Mouse (Mus musculus): ENCODE measurements around the gene Rps27l.
A peak's percentile ranks its signal among the peaks of the same experiment; 100 is the strongest.

Gene Rps27l

DNA sequence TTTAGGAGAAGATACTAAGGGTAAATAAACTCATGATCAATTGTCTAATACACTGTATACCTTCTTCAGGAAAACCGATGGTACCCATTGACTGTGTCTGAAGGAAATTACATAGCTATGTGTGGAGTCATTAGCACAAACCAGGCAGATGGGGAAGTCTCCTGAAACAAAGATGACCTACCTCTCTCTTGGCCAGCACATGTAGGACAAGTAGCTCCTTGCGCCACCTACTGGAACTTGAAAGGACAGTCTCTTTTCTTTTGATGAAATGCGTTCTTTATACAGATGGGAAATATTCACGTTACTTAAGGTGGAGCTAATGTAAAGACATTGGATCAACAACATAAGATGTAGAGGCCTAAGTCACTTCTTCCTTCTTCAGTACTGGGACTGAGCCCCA, 7.0 kb upstream of the Rps27l start:
- DNase-seq (ENCODE audit: low read depth, low spot score) = peak; percentile 87
- no peaks in the 10 kb centered on the region for H3K36me3 ChIP-seq (ENCODE audit: control insufficient read depth, insufficient read depth, low read length, poor library complexity, severe bottlenecking)
- H3K27me3 ChIP-seq (ENCODE audit: control insufficient read depth, insufficient read depth, low read length, poor library complexity, severe bottlenecking) = no peaks in the 10 kb centered on the region

- DNase-seq (ENCODE audit: low read depth, low spot score) = peak; percentile 12
- peaks cover 8% of the 10 kb centered on the region for H3K36me3 ChIP-seq (ENCODE audit: control insufficient read depth, insufficient read depth, low read length, poor library complexity, severe bottlenecking)
- no peaks in the 10 kb centered on the region for H3K27me3 ChIP-seq (ENCODE audit: control insufficient read depth, insufficient read depth, low read length, poor library complexity, severe bottlenecking)
Observed at GRCm38 (mm10) chr9:66945161-66945560, 725 bp upstream of the Rps27l start.

DNA sequence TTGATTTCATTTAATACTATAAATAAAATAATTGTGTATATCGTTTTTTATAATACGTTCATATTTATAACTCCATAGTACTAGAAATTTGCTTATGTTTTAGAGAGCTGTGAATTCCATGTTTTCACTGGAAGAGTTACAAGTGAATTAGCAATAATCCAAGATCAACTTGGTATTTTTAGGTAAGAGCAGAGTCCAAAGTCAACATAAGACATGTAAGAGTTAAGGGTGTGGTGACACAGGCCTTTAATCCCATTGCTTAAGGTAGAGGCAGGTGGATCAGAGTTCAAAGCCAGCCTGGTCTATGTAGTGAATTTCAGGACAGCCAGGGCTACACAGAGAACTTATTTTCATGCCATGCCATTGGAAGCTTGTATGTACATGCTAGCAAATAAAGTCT, 2.6 kb downstream of the Rps27l start:
- Histone ChIP-seq H3K36me3 (ENCODE audit: control insufficient read depth, insufficient read depth, low read length, poor library complexity, severe bottlenecking) (peaks cover 8% of the 10 kb centered on the region), H3K27me3 (ENCODE audit: control insufficient read depth, insufficient read depth, low read length, poor library complexity, severe bottlenecking) (no peaks in the 10 kb centered on the region)
- DNase-seq (ENCODE audit: low read depth, low spot score) = no peak

DNA sequence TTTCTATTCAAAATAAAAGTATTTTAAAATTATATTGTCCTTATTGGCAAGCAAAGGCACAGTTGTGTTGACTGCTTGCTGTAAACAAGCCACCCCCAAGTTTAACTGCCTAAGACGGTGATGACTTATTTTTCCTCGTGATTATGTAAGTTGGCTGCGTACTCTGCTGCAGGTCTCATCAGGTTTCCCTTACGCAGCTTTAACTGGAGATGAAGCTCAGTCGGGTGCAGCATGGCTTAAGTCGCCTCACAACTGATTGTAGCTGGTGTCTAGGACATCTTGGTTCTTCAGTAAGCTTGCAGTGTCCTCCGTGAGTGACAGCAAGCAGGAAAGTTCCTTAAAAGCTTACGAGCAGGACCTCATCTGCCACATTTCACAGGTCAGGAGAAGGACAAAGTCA, 6.4 kb downstream of the Rps27l start:
- DNase-seq (ENCODE audit: low read depth, low spot score) = no peak
- no peaks in the 10 kb centered on the region for H3K27me3 ChIP-seq (ENCODE audit: control insufficient read depth, insufficient read depth, low read length, poor library complexity, severe bottlenecking)
- H3K36me3 ChIP-seq (ENCODE audit: control insufficient read depth, insufficient read depth, low read length, poor library complexity, severe bottlenecking) = peaks cover 9% of the 10 kb centered on the region; the same call in 1 of the 2 replicates

- DNase-seq (ENCODE audit: low read depth, low spot score) = no peak
- peaks cover 7% of the 10 kb centered on the region; the same call in 1 of the 2 replicates for H3K36me3 ChIP-seq (ENCODE audit: control insufficient read depth, insufficient read depth, low read length, poor library complexity, severe bottlenecking)
- no peaks in the 10 kb centered on the region for H3K27me3 ChIP-seq (ENCODE audit: control insufficient read depth, insufficient read depth, low read length, poor library complexity, severe bottlenecking)
Observed at GRCm38 (mm10) chr9:66952886-66953285, 7.0 kb downstream of the Rps27l start.

GRCm38 (mm10) chr9:66957451-66957850, 11.6 kb downstream of the Rps27l start:
- no peaks in the 10 kb centered on the region for H3K27me3 ChIP-seq (ENCODE audit: control insufficient read depth, insufficient read depth, low read length, poor library complexity, severe bottlenecking)
- H3K36me3 ChIP-seq (ENCODE audit: control insufficient read depth, insufficient read depth, low read length, poor library complexity, severe bottlenecking) = peaks cover 4% of the 10 kb centered on the region; the same call in 1 of the 2 replicates

DNA sequence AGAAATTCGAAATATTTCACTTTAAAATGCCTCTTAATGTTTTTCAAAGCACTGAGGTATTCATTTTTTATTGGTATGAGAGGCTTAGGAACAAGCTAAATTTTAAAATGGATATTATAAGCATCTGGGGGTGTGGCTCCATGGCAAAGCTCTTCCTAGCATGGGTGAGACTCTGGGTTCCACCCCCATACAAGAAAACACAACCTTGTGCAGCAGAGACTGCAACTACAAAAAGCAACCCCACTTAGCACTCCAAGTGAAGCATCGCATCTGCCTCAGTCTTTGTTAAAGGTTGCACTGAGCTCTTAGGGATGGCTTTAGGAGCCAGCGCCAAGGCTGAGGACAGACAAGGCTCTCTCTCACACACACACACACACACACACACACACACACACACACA, 15.6 kb downstream of the Rps27l start:
- H3K36me3 ChIP-seq (ENCODE audit: control insufficient read depth, insufficient read depth, low read length, poor library complexity, severe bottlenecking) = no peaks in the 10 kb centered on the region
- no peak for DNase-seq (ENCODE audit: low read depth, low spot score)
- H3K27me3 ChIP-seq (ENCODE audit: control insufficient read depth, insufficient read depth, low read length, poor library complexity, severe bottlenecking) = no peaks in the 10 kb centered on the region

More at GRCm38 (mm10) chr9:66957451-66957850, 11.6 kb downstream of the Rps27l start:
- DNase-seq (ENCODE audit: low read depth, low spot score) = no peak

DNA sequence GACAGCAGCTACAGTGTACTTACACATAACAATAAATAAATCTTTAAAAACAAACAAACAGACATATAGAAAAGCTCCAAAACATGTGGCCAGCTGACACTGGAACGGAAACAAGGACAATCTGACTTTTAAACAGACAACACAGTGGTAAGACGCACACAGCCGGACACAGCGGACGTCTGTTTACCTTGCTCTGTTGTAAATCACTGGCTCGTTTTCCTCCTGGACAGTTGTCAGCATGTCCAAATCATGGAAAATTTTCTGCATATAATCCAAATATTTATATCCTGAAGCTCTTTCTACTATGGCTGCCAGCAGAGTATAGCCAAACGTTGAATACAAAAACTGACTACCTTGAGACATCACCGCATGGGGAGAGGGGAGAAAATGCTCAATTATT, 21.6 kb downstream of the Rps27l start:
- H3K27me3 ChIP-seq (ENCODE audit: control insufficient read depth, insufficient read depth, low read length, poor library complexity, severe bottlenecking) = no peaks in the 10 kb centered on the region; the same call in 1 of the 2 replicates
- peaks cover 8% of the 10 kb centered on the region for H3K36me3 ChIP-seq (ENCODE audit: control insufficient read depth, insufficient read depth, low read length, poor library complexity, severe bottlenecking)

GRCm38 (mm10) chr9:66971116-66971515, 25.2 kb downstream of the Rps27l start:
- no peak for DNase-seq (ENCODE audit: low read depth, low spot score)
- no peaks in the 10 kb centered on the region; the same call in 1 of the 2 replicates for H3K27me3 ChIP-seq (ENCODE audit: control insufficient read depth, insufficient read depth, low read length, poor library complexity, severe bottlenecking)

More for the DNA sequence above, 21.6 kb downstream of the Rps27l start:
- no peak for DNase-seq (ENCODE audit: low read depth, low spot score)

DNA sequence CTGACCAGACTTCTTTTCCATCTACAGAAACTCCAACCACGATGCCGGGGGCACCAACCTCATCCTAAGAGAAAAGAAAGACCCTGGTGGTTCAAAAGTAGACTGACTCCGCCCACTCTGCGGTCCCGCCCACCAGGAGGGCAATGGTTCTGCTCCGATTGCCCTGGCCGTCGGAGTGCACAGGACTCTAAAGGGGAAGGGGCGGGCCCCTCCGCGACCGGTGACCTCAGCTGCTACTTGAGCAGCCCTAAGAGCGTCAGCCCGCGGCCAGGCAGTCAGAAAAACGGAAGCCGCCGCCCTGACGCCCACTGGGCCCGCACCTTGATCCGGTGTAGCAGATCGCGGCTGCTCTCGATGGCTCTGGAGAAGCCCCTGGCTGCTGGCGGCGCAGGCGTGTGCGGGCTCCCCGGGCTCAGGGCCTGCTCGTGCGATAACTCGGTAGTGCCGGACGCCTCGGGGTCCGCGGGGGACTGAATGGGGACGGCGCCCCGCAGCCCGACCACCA, 28.9 kb downstream of the Rps27l start:
- H3K36me3 ChIP-seq (ENCODE audit: control insufficient read depth, insufficient read depth, low read length, poor library complexity, severe bottlenecking) = peaks cover 5% of the 10 kb centered on the region
- DNase-seq (ENCODE audit: low read depth, low spot score) = peak; percentile 96
- no peaks in the 10 kb centered on the region for H3K27me3 ChIP-seq (ENCODE audit: control insufficient read depth, insufficient read depth, low read length, poor library complexity, severe bottlenecking)

More at GRCm38 (mm10) chr9:66971116-66971515, 25.2 kb downstream of the Rps27l start:
- H3K36me3 ChIP-seq (ENCODE audit: control insufficient read depth, insufficient read depth, low read length, poor library complexity, severe bottlenecking) = peaks cover 8% of the 10 kb centered on the region

- Histone ChIP-seq H3K36me3 (ENCODE audit: control insufficient read depth, insufficient read depth, low read length, poor library complexity, severe bottlenecking) (peaks cover 5% of the 10 kb centered on the region; the same call in 1 of the 2 replicates), H3K27me3 (ENCODE audit: control insufficient read depth, insufficient read depth, low read length, poor library complexity, severe bottlenecking) (no peaks in the 10 kb centered on the region)
- peak; percentile 88 for DNase-seq (ENCODE audit: low read depth, low spot score)
Observed at GRCm38 (mm10) chr9:66975239-66975645, 29.4 kb downstream of the Rps27l start, which contains the start of gene Lactb. Gene Lactb (minus strand): TSS chr9:66975484.

DNA sequence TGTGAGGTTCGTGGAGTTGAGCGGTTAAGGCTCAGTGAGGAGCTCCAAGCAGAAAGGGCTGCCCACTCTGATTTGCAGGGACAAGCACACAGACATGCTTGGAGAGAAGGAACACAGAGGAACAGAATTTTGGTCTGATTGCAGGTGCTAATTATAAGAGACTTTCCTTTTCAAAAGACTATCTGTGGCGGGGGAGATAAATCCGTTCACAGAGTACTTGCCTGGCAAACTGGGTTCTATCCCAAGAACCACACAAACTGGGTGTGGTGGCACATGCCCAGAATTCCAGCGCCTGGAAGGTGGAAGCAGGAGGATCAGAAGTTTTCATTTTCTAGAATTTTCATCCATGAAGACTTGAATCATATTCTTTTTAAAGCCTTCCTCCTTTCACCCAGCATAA, 31.2 kb downstream of the Rps27l start:
- H3K27me3 ChIP-seq (ENCODE audit: control insufficient read depth, insufficient read depth, low read length, poor library complexity, severe bottlenecking) = no peaks in the 10 kb centered on the region
- no peak for DNase-seq (ENCODE audit: low read depth, low spot score)
- H3K36me3 ChIP-seq (ENCODE audit: control insufficient read depth, insufficient read depth, low read length, poor library complexity, severe bottlenecking) = no peaks in the 10 kb centered on the region

GRCm38 (mm10) chr9:66977982-66978381, 32.1 kb downstream of the Rps27l start:
- peak; percentile 68 for DNase-seq (ENCODE audit: low read depth, low spot score)
- no peaks in the 10 kb centered on the region for H3K36me3 ChIP-seq (ENCODE audit: control insufficient read depth, insufficient read depth, low read length, poor library complexity, severe bottlenecking)
- H3K27me3 ChIP-seq (ENCODE audit: control insufficient read depth, insufficient read depth, low read length, poor library complexity, severe bottlenecking) = no peaks in the 10 kb centered on the region

DNA sequence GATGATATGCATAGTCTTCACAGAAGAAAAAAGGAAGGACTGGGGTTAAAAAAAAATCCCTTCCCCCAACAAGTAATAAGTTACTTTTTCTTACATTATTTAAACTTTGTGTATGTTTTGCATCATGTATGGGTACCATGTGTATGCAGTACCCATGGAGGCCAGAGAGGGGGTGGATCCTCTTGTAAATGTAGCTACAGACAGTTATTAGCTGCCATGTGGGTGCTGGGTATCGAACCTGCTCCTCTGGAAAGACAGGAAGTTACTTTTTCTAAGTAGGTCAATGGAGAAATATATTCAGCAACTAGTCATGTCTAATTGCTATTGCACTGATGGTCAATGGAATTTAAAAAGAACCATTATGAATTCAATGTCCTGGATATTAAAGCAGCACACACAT, 32.6 kb downstream of the Rps27l start:
- no peaks in the 10 kb centered on the region for H3K36me3 ChIP-seq (ENCODE audit: control insufficient read depth, insufficient read depth, low read length, poor library complexity, severe bottlenecking)
- no peaks in the 10 kb centered on the region for H3K27me3 ChIP-seq (ENCODE audit: control insufficient read depth, insufficient read depth, low read length, poor library complexity, severe bottlenecking)
- DNase-seq (ENCODE audit: low read depth, low spot score) = peak; percentile 39

DNA sequence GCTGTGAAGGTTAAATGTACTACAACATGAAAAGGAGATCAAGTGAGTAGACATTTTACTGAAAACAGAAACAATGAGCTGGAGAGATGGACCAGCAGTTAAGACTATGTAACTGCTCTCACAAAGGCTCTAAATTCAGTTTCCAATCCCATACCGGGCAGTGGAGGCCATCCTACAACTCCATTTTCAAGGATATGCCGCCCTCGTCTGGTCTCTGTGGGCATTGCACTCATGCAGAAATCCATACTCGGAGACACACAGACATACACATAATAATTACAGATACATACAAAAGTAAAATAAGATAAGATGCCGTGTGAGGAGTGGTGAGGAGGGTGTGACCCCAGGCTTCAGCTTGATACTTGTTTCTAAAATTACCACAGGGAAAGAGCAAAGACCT, 34.6 kb downstream of the Rps27l start:
- Histone ChIP-seq H3K27me3 (ENCODE audit: control insufficient read depth, insufficient read depth, low read length, poor library complexity, severe bottlenecking) (no peaks in the 10 kb centered on the region), H3K36me3 (ENCODE audit: control insufficient read depth, insufficient read depth, low read length, poor library complexity, severe bottlenecking) (no peaks in the 10 kb centered on the region)
- peak; percentile 87 for DNase-seq (ENCODE audit: low read depth, low spot score)

DNA sequence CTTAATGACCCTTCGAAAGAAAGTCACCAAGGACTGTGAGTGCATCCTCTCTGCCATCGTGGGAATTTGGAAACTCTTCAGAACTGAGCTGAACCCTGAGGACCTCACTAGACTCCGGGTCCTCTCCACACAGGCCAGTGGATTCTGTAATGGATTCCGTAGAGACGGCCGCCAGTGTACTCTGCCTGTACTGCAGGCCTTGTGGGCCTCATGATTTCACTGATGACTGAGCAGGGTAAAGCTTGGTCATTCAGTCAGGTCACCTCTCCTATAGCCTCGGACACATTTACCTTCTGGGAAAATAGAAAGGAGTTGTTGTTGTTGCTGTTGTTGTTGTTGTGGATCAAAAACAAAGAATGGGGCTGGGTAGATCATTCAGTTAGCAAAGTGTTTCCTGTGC, 36.2 kb downstream of the Rps27l start:
- H3K27me3 ChIP-seq (ENCODE audit: control insufficient read depth, insufficient read depth, low read length, poor library complexity, severe bottlenecking) = no peaks in the 10 kb centered on the region
- DNase-seq (ENCODE audit: low read depth, low spot score) = no peak
- no peaks in the 10 kb centered on the region for H3K36me3 ChIP-seq (ENCODE audit: control insufficient read depth, insufficient read depth, low read length, poor library complexity, severe bottlenecking)

Measured in splenic B cell, adult 2 months (primary cell).